Comparison of ENCODE assay signal across 11 mouse cellular contexts in the genomic region with DNA sequence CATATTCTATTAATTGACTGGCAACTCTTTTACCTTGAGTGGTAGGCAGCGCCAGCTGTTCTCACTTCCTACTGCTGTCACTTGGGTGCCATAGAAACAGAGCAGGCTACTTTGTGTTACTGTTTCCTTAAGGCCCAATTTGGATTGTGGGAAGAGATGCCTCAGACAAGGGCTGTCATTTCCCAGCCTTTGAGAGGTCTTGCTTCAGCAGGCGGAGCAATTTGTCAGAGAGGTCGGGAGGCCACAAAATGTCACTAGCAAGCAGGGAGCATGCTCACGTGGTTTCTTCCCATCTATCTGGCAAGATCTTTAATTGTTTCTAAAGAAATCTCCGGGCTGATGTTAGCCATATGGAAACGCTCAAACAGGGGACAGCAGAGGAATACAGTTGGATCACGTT.
DNase-seq lines count a peak whose midpoint lies in the region; ATAC-seq and TF ChIP-seq lines count a peak whose summit lies in the region.
"Had no signal": no experiment of that assay in that cellular context is flagged by ENCODE, and none has a peak within 500 bp of the region (broad histone marks: within the 10 kb centered on the region; RNA-seq: fewer than 3 reads in every experiment).

No protein-coding gene starts in this region.

- 0 out of 2 replicates have a peak overlapping the region, but pooled peaks have one; percentile 29 for H3K27ac ChIP-seq in forebrain, postnatal 0 days (ENCODE audit: low read depth, low read length)
- H3K27ac ChIP-seq: embryonic facial prominence, embryonic 12.5 days; macrophage had no signal

- no peak overlapping the region for H3K4me3 ChIP-seq in forebrain, postnatal 0 days (ENCODE audit: low read depth, low read length)
- H3K4me3 ChIP-seq: embryonic facial prominence, embryonic 12.5 days had no signal

- no peaks in the 10 kb centered on the region for H3K36me3 ChIP-seq in forebrain, postnatal 0 days (ENCODE audit: insufficient read depth)
- H3K36me3 ChIP-seq: embryonic facial prominence, embryonic 12.5 days had no signal

- intact Hi-C loops in left cerebral cortex, postnatal 14 days (cut with DNase I) = no loop called here
- intact Hi-C loops in left cerebral cortex, postnatal 10 days (cut with DNase I) = no loop called here

- H3K9ac ChIP-seq in forebrain, postnatal 0 days = no peak overlapping the region
- H3K9ac ChIP-seq: embryonic facial prominence, embryonic 12.5 days had no signal

- peak; percentile 32; the same call in 1 of the 2 replicates for ATAC-seq in forebrain, postnatal 0 days

- H3K4me1 ChIP-seq in forebrain, postnatal 0 days (ENCODE audit: insufficient read depth) = peaks cover 6% of the 10 kb centered on the region; the same call in 1 of the 2 replicates

- no peaks in the 10 kb centered on the region for H3K27me3 ChIP-seq in forebrain, postnatal 0 days (ENCODE audit: insufficient read depth, low read length)
- H3K27me3 ChIP-seq: embryonic facial prominence, embryonic 12.5 days had no signal

- WGBS in forebrain, postnatal 0 days = 33% methylated on average over 7 of the region's 7 CpGs

- DNase-seq in left cerebral cortex, postnatal 14 days (ENCODE audit: low spot score in 2 of 2) = peak; percentile 28 to 50
- no peak for DNase-seq in left cerebral cortex, postnatal 10 days (ENCODE audit: extremely low spot score in 1 of 2, low spot score in 2 of 2)
- peak; percentile 49 for DNase-seq in forebrain, postnatal 0 days
- DNase-seq in kidney, postnatal 4 days = peak; percentile 70 to 78
- peak; percentile 41 for DNase-seq in right cerebral cortex, postnatal 25 days
- DNase-seq in ovary, postnatal 14 days (ENCODE audit: low spot score) = no peak
- no peak for DNase-seq in spleen, postnatal 10 days (ENCODE audit: low spot score in 2 of 2)
- DNase-seq: adrenal gland, postnatal 25 days; thymus, postnatal 14 days had no signal

- H3K9me3 ChIP-seq in forebrain, postnatal 0 days (ENCODE audit: low read length) = no peaks in the 10 kb centered on the region
- H3K9me3 ChIP-seq: embryonic facial prominence, embryonic 12.5 days had no signal

- TF ChIP-seq CTCF in forebrain, postnatal 0 days (IDR thresholded peaks at IDR 0.05; ENCODE audit: low read depth) = no peak

- H3K4me2 ChIP-seq in forebrain, postnatal 0 days (ENCODE audit: low read depth) = no peak overlapping the region
- H3K4me2 ChIP-seq: embryonic facial prominence, embryonic 12.5 days had no signal

Comparison
In these comparisons a context has a peak if more than half of its experiments do, and no peak if none do; other contexts are left out.
1. DNase-seq: peak in left cerebral cortex, postnatal 14 days (2 of 2), forebrain, postnatal 0 days (single experiment), kidney, postnatal 4 days (2 of 2) and right cerebral cortex, postnatal 25 days (single experiment); none in left cerebral cortex, postnatal 10 days (0 of 2), ovary, postnatal 14 days (single experiment) and spleen, postnatal 10 days (0 of 2).